Mouse (Mus musculus): Measurements from ENCODE around the gene Serpinb8. TPM values are rescaled to one million over a fixed set of nuclear protein-coding genes. Genes with fewer than 3 reads are reported as not detected.

Serpinb8 gene
- total RNA-seq (2021): 1 to 10 TPM; 1.3 to 2.5 TPM

DNA sequence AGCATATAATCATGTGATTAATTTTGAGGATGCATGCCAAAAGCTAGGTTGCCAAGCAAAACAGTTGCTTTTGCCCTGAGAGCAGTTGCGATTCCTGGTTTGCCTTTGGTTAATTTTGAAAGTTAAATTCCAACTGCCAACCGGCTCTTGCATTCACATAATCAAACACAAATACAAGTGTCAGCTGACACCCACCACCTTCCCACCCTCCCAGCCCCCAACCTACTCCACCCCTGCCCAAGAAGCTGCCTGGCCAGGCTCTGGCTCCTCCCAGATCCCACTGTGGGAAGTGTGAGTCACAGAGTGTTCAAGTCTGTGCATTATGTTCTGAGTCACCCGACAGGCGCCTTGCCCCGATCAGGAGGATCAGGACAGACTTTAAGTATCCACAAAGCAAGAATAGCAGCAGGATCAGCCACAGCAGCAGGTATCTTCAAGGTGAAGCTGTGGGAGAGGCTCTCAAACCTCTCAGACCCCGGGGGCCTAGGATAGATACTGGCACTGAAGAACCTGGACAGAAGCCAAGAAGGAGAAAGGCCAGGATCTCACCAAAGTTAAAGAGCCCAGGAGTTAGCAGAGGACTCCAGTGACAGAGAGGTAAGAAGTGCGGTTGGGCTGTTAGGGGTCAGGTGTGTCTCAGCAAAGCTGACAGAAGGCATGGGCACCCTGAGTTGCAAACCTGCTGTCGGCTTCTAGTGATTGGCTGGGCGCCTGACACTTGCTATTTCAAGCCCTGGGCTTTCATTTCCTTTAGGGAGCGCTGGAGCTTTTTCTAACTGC is at the start of gene Serpinb8:
Gene Serpinb8, plus strand, starts transcription at position 316 of the 780 bp plus-strand sequence.
- intact Hi-C loops (cut with DNase I): no loop called here
- peak; percentile 77 for DNase-seq

DNA sequence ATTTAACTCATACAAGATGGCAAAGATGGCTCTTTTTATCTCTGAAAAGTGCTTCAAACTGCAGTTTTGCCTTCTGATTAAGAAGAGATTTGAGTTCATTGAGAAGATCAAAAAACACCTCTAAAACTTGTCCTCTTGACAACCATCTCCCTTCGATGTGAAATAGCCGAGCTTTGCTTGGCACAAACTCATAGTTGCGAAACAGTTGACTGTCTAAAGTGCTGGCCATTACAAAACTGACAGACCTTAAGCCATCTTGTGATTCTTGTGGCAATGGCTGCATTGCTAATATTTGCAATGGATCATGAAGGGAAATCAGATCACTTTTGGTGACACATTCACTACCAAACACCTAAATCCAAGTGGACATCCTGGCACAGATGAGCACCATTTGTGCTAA is 30.3 kb upstream of the Serpinb8 start:
- no peak for DNase-seq
- intact Hi-C loops (cut with DNase I): no loop called here

DNA sequence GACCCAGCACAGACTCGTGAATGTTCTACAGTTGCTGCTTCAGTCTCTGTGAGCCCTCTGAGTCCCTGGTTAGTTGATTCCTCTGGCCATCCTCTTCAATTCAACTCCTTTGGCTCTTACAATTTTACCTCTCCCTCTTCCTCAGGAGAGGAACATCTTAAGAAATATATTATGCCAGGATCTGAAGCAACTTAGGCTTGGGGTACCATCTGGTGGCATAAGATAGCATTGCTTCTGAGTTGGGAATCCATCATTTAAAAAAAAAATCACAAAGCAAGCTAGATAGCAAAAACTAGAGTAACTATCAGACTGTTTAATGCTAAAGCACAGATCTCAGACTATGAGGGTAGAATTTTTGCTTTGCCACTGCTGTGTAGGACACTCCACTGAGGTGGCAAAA is 27.7 kb upstream of the Serpinb8 start:
- DNase-seq: no peak
- intact Hi-C loops (cut with DNase I): loop anchor here (10.0 kb wide), 2 partner anchors 317 to 547 kb away; no protein-coding TSS in a partner anchor

DNA sequence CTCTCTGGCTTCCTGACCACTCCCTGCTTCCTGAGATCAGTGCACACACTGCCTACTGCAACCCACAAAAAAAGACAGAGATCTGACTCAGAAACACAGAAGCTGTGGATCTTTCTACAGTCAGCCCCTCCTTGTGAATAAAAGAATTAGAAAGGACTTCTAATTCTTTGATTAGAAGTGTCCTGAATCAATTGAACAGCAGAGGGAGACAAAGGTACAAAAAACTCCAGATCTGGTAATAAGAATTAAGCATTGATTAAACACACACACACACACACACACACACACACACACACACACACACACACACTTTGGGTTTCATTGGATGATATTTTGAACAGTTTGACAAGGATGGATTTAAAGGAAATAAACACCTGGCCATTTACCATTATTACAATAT is 24.2 kb upstream of the Serpinb8 start:
- DNase-seq: no peak
- intact Hi-C loops (cut with DNase I): loop anchor here (10.0 kb wide), 2 partner anchors 321 to 551 kb away; no protein-coding TSS in a partner anchor

DNA sequence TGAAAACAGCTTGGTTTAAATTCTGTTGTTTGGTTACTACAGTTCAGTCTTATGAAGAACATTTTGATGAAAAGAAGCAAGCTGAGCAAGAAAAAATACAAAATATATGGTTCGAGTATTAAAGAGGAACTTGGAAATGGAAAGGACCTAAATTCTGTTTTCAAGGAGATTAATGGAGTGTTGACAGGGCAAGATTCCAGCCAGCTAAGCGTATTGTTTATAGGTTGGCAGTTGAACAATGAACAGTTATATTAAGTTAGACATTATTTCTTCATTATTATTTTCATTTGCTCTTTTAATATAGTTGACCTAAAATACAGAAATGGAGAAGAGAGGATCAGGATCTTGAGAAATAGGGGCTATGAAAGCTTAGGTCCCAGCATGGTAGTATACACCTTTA is 13.7 kb upstream of the Serpinb8 start:
- intact Hi-C loops (cut with DNase I): no loop called here
- no peak for DNase-seq

DNA sequence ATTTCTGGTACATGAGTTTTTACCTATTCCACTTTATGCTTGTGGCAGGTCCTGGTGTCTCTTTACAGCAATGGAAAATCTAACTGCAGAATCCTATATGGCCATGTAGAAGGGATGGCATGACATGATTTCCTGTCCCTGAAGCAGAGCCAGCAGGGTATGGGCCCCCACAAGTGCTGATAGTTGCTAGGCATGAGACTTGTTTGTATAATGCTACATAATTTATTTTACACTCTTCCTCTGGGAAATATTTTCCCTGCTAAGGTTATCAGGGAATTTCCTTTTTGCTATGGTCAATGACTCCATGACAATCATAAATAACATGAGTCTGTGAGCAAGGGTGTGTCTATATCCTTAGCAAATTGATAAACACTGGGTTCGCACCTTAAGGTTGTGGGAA is 12.3 kb upstream of the Serpinb8 start:
- intact Hi-C loops (cut with DNase I): no loop called here
- DNase-seq: no peak

DNA sequence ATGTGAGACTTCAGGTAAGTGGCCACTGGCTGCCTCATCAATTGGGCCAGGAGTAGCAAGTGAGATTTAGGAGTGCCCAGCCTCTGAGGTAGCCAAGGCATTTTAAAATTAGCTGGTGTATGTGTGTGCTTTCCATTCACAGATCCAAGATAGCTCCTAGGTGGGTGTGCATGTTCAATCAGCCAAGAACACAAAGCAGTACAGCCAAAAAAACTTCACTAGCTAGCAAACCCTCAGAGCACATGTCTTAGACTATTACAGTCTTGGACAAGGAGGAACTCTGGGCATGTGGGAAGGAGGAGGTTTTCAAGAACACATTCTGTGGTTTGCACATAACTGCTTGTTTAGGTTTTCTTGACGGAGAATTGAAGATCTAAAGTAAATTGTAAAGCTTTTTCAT is 8.6 kb upstream of the Serpinb8 start:
- intact Hi-C loops (cut with DNase I): no loop called here
- DNase-seq: no peak

DNA sequence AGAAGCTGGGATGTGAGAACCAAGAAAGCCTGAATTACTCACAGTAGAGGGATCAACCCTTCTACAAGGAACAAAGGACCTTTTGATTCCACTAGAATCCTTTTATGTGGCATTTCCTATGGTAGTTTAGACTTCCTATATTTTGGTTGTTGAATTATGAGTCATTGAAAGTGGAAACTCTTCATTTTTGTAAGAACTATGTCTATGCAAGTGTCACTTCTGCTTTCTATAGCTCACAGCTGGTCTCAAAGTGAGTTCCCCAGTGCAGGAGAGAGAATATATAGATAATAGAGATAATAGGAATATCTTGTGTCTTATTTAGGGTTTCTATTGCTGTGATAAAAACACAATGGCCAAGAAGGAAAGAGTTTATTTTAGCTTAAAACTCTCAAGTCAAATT is 6.9 kb upstream of the Serpinb8 start:
- intact Hi-C loops (cut with DNase I): no loop called here
- no peak for DNase-seq

DNA sequence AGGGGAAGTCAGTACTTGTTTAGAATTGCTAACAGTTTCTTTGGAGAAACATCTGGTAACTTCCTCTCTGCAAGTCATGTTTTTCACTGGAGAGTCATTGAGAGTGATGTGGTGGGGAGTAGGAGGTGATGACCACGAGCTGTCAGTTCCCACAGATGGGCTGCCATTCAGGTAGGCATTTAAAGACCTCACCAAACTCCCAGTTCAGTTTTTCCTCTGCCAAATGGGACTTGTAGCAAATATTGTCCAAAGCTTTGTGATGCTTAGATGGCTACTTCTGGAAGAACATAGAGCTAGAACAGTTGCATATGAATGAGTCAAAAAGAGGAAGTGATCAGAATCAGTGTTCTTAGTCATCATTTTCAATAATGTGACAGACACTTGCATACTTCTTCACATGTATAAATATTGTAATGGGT is 5.8 kb upstream of the Serpinb8 start:
- DNase-seq: no peak
- intact Hi-C loops (cut with DNase I): no loop called here

DNA sequence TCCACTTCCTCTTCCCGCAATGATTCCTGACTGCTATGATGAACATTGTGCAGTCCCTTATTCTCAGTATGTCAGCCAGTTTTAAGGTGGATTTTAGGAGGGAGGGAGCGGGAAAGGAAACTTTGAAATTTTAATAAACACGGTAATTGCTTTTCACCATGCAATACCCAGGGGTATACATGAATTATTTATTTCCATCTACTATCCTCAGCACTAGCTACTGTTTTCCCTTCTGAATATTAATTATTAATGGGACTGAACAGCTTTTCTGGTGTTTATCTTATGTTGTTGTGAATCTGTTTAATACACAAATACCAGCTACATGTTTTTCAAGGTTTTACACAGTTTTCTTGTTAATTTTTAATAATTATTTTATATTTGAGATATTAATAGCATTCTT is 4.9 kb upstream of the Serpinb8 start:
- intact Hi-C loops (cut with DNase I): no loop called here
- DNase-seq: no peak

DNA sequence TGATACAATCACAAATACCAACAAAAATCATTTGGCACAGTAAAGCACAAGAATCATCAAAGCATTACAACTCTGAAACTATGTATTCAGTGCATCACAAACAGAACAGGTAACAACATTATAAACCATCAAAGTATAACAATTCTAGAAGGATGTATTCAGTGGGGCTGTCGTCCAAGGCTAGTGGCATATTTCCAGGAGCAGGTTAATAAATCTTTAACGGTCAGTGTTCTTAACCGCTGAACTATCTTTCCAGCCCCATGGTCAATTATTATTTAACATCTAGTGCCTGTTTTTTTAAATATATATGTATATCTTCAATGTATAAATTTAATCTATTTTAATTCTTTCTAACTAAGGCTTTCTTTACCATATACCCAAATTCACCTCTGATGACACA is 3.6 kb upstream of the Serpinb8 start:
- intact Hi-C loops (cut with DNase I): no loop called here

DNA sequence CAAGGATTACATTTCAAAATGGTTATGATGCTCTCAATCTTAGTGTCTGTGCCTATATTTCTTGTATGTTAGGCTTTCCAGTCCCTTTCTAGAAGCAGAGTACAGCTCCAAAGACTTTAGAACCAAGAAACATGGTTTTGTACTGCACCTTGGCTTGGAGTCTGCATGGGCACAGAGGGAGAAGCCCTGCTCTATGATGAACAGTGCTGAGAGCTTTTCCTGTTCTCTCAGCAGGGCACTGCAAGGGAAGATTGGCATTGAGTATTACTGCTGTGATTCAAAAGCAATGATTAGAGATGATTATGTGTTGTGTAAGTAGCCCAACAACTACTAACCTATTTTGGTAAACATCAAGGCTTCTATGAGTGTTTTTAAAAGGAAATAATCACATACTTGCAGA is 1.6 kb upstream of the Serpinb8 start:
- peak; percentile 28 for DNase-seq
- intact Hi-C loops (cut with DNase I): no loop called here

More for the DNA sequence above, 3.6 kb upstream of the Serpinb8 start:
- no peak for DNase-seq

DNA sequence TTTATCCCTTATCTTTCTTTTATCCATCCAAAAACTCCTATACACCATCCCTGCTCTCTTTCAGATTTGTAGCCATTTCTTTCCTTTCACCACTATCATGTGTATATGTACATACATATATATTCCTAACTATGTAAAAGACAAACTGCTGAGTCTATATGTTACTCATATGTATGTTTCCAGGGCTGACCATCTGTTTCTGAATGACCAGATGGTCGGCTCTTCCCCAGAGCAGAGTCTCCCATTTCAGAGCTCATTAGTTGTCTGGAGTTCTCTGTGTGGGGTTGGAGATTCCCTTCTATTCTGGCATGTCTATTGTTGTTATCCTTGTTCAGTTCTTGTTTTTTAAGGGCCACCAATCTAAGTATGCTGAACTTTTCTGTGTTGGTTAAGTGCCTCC is 1.2 kb upstream of the Serpinb8 start:
- DNase-seq: peak; percentile 9
- intact Hi-C loops (cut with DNase I): no loop called here

DNA sequence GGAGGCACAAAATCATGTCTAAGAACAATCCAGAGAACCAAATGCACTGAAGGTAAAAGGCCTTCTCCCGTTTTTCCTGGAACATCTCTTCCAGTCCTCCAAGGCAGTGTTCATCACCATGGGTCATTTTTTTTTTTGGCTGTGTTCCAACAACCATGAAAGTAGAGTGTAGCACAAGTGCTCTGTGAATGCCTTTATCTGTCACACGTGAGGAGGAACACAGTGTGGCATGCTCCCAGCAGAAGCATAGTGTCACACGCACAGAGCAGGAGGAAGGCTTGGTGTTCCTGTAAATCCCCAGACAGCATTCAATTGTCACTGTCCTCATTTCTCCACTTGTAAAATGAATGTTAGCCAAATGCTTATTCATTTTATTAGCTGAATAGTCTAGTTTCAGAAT is 2.8 kb downstream of the Serpinb8 start:
- intact Hi-C loops (cut with DNase I): no loop called here
- peak; percentile 2 for DNase-seq

DNA sequence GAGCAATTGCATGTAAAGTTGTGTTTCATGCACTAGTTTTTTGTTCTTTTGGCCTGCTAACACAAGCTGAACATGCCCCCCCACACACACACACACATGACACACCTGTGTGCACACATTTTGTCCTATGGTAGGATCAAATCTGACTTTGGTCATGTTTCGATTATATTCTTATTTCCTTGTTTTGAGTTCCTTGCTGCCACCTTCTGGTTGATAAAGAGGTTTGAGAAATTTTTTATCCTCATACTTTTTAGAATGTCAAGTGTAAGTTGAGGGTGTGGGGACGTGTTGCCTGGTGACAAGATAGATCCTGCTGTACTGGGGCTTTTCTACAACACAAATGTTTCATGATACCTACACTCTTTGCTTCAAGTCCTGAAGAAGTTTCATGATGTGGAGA is 3.7 kb downstream of the Serpinb8 start:
- DNase-seq: no peak
- intact Hi-C loops (cut with DNase I): no loop called here

DNA sequence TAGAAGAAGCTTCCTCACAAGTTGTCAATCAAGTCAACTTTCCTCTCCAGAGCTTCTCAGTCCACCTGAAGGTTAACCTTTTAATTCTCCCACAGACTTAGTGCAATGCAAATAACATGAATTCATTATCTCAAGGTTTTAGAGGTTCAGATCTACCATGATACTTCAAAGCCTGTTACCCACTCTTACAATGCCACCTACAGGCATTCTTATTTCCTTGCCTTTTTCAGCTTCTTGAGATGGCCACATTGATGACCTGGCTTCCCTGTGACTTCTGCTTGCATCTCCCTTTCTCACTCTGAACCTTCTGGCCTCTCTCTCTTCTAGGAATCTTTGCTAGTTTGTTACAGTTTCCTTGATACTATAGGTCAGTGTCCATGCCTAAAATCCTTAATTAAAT is 7.1 kb downstream of the Serpinb8 start:
- DNase-seq: no peak
- intact Hi-C loops (cut with DNase I): no loop called here

DNA sequence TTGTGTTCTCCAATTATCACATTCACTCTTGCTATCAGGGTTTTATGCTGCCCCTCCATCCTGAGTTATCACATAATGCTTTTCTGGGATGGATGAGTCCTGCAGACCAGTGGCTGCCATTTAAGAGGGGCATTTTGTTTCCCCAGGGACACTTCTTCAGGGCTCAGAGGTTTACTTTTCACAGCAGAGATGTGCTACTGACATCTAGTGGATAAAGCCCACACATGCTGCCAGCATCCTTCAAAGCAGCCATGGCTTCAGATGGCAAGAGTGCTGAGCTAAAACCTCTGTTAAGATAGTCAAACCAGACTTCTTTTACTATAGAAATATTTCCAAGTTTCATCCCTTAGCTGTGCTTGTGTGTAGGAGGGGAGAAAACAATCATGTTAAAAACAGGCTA is 8.7 kb downstream of the Serpinb8 start:
- intact Hi-C loops (cut with DNase I): no loop called here
- peak; percentile 11 for DNase-seq

DNA sequence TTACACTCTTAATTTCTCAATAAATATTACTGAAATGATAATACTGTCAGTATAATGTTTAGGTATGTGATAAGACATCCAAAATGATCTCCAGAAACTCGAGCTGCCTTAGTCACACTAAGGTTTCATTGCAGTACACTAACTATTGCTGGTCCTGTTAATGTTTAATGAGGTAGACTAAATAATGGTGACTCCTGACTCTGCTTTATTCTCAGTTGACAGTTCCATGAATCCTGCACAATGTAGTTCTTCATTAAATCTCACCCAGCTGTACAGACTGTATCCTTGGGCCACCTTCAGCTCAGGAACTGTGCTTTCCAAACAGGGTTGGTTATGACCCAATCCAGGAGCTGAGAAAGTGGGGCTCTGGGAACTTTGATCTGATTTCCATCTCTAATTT is 19.1 kb downstream of the Serpinb8 start:
- intact Hi-C loops (cut with DNase I): no loop called here
- no peak for DNase-seq

DNA sequence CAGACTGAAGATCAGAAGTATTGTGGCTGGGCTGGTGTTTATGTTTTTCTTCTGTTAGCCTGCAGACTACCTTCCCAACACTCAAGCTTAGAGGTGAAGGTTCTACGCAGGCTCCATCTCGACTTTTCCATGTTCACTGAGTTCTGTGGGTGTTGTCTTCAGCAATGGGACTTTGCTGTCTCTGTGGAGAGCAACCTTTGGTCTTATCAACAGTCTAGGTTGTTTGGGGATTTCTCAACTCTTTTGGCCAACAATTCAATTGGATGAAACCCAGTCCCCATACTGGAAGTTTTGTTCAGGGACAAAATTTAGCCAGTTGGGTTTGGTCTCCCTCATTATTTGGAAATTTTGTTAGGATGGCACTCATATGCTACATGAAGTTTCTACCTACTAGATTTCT is 24.3 kb downstream of the Serpinb8 start:
- intact Hi-C loops (cut with DNase I): no loop called here
- DNase-seq: no peak

DNA sequence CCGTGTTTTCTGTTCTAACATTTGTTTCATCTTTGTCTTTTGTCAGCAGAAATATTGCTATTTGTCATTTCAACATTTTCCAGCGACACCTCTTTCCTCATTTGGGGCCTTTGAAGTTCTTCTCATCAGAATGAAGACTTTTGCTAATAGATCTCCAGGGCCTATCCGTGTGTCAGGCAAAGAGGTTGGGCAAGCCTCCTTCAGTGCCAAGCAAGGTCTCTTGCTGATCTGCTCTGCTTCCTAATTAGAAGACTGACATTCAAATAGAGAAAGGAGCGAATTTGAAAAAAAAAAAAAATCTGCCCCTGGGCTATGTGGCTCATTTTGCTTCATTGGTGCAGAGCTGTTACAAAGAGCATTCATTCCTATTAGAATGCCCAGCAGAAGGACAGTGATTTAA is 32.2 kb downstream of the Serpinb8 start:
- no peak for DNase-seq
- intact Hi-C loops (cut with DNase I): no loop called here

DNA sequence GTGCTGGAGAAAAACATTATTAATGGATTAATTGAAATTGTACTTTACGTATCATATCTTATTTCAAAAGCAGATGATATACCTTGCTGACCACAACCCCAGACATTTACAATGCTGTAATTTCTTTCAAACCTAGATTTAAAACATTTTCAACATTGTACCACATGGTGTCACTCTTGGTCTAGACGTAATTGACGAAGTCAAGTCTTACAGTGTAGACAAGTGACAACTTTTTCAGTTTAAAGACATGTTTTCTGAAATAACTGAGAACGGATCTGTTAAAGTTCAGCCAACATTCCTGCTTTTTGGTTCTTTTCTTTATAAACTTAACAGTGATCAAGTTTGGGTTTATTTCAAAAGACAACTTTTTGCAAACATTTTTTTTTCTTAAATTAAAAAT is 46.1 kb downstream of the Serpinb8 start:
- intact Hi-C loops (cut with DNase I): no loop called here
- DNase-seq: no peak

DNA sequence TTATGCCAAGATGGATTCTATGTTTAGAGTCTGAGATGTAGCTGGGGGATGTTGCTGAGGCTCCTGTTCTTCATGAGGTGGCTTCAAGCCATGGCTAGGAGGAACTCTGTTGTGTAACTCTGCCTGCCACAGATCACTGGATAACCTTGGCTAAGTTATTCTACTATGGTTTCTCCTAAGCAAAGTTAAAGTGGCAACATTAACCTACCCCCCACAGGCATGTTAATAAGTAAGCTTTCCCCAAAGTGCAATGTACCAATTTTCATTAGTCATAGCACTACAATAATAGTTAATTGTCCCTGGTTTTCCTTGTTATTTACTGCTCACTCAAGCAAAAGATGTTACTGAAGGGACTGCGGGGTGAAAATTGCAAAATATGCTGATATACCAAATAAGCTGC is 48.2 kb downstream of the Serpinb8 start:
- intact Hi-C loops (cut with DNase I): no loop called here
- no peak for DNase-seq

DNA sequence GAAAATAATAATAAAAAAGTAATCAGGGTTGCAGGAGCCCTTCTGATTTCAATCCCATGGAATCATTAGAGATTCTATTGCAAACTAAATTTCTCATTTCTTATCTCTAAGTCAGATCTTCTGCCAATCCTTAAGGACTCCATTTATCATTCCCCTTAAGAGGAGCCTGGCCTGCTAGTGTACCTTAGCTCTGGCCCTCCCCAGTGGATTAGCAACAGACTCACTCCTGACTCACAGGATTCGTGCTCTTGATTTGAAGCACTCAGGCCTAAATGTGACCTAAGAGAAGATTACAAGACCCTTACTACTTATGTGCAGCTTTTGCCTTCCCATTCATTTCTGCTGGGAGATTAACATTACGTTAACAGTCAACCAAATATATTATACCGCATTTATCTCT is 48.7 kb downstream of the Serpinb8 start:
- DNase-seq: no peak
- intact Hi-C loops (cut with DNase I): no loop called here
